Mouse (Mus musculus) heart, postnatal 14 days (tissue): ENCODE results near the gene Schip1. TPM values are rescaled to one million over a fixed set of nuclear protein-coding genes. Genes with fewer than 3 reads are reported as not detected.
A peak's percentile ranks its signal among the peaks of the same experiment; 100 is the strongest.

ENCODE experiments used
- DNase-seq, 2 experiments: peaks; one replicate each; pipeline ENCODE4 v3.0.0; 2021 to 2022
- intact Hi-C: fragments of 180-260 bp; cut with DNase I; formaldehyde crosslinking; loops from one replicate; pipeline ENCODE4 v1.15.1; 2025
- total RNA-seq, 2 experiments: library from RNA; stranded (reverse); gene quantifications; 2 replicates each; pipeline ENCODE4 v1.2.3; 2021

Gene Schip1
- total RNA-seq, 2 experiments from 2014 or later, result 199 to 209 TPM

DNA sequence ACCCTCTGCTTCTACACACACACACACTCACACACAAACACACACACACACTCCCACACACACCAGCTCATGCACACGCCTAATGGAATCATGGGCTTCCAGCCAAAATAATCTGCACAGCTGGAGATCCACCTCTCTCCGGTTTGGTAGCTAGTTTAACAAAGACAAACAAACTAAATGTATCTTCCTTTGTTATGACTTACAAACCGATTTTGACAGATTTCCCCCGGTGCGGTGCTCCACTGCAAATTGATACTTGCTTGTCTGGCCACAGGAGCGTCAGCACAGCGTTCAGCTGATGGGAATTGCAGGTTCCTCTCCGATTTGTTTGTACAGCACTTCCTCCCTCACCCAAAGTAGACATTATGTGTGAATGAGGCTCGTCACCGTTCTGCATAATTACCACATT is 310.5 kb downstream of the Schip1 start:
- intact Hi-C loops, result loop anchor here (10.0 kb wide), 1 partner anchor 170 kb away; no protein-coding TSS in a partner anchor
- peak in 1 of 2 experiments; percentile 6 for DNase-seq

DNA sequence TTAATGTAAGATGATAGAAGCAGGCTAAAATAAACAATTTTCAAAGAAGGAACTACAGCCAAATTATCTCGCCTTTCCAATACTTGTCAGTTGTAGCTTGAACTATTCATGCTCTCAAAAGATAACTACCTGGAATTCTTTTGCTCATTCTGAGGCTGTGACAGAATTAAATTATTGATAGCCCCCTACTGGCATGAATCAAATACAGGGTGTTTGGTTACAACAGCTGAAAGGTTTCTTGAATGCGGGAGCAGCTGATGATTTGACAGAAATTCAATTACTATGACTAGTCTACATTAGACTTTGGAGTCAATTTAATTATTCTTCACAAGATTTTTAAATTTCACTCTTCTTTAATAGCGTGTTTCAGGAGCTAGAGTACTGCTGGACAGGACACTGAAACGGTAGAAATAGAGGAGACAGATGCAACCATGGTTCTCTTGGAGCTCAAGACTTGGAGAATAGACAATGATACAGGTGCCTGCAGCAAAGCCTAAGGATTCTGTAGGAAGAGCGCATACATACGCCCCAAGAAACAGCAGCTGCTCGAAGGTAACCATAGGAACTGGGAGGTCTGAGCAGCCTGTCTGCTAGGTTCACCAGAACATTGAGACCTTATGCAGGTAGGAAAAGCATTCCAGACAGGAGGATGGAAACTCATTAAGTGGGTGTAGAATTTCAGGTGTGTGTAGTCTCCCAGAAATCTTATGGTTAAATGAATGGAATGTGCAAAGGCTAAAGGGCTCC is 313.0 kb downstream of the Schip1 start:
- intact Hi-C loops, result loop anchor here (10.0 kb wide), 1 partner anchor 167 kb away; no protein-coding TSS in a partner anchor
- no peak for DNase-seq

DNA sequence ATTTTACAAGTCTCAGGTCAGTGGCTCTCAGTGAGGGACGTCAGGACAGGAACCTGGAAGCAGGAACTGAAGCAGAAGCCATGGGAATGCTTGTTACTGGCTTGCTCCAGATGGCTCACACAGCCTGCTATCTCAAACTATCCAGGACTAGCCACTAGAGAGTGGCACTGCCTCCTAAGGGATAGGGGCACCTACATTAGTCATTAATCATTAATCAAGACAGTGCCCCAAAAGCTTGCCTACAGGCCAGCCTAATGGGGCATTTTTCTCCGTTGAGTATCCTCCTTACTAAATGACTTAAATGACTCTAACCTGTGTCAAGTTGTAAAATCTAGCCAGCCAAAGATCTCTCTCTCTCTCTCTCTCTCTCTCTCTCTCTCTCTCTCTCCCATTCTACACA is 314.2 kb downstream of the Schip1 start:
- no peak for DNase-seq
- intact Hi-C loops, result loop anchor here (10.0 kb wide), 1 partner anchor 166 kb away; no protein-coding TSS in a partner anchor

DNA sequence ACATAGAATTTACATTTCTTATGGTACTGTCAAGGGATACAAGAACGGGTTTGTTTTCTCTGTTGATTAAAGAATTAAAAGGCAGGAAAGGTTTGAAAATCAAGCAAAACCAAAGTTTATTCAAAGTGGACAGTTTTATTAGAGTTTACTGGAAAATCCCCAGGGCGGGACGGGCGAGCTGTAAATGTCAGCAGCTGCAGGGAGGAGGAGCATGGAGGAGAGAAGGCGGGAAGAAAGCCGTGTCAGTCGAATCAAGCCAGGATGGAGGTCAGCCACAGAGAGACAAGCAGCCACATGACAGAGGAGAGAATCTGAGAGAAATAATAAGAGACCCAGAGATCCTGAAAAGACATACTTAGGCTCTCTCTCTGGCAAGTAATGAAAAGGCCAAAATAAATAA is 314.6 kb downstream of the Schip1 start:
- DNase-seq, result no peak
- intact Hi-C loops, result loop anchor here (10.0 kb wide), 1 partner anchor 166 kb away; no protein-coding TSS in a partner anchor

DNA sequence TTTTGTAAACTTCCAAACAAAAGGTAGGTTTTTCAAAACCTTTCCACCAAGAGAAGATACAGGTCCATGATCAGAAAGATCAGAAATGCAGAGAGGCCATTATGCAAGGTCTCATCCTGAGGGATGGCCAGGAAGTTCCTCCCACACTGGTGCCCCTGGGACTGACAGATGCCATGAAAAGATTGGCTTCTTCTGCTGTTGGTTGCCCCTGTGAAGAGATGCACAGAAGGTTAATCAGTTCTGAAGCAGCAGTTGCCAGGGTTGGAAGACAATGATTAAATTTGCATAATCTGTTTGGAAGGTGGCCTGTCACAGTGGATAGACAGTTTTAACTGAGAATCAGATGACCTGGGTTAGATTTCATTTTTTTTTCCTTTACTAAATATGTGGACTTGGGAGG is 319.1 kb downstream of the Schip1 start:
- no peak for DNase-seq
- intact Hi-C loops, result no loop called here

DNA sequence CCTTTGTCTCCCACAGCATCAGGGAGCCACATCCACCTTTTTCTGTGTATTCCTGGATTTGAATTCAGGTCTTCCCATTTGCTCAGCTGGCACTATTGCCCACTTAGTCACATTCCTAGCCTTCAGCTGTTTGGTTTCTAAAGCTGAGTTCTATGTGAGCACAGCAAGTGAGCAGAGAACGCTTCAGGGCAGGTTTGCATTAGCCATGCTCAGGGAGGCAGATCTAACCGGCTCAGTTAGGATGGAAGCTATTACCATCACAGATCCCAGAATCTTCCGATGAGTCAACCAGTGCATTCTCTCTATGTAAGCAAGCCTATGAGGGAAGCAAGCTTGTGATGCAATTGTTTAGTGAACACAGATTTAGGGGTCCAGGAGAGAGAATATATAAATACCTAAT is 320.9 kb downstream of the Schip1 start:
- intact Hi-C loops, result no loop called here
- no peak for DNase-seq

DNA sequence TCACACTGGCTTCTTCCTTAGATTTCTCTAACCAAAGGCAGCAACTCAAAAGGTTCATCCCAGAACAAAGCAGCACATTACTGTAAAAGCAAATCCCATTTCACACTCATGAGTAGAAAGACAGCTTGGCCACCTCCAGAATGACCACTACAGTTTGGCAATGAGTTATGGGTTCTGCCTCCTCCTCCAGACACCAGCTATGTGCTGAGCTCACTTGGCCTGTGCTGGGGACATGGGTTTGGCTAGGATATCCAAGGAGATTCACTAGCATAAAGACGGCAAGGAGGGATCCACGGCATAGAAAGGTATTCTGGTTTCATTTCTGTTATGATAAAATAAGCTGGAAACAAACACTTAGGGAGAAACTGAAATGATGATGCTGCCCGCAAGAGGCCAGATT is 323.4 kb downstream of the Schip1 start:
- intact Hi-C loops, result no loop called here
- DNase-seq, result no peak

DNA sequence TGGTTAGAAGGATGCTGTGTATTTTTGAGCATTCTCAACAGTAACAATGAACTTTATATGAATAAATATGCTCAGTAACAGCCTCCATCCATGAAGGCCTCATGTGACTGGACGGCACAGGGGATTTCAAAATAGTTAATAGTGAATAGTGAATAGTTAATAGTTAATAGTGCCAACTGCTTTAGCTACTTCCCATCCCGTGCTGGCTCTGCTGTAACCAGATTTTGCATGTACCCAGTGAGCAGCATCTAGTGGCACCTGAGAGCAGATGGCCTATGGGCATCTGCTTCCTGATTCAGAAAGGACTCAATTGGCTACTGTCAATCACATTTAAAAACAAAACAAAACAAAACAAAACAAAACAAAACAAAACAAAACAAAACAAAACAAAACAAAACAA is 329.0 kb downstream of the Schip1 start:
- intact Hi-C loops, result no loop called here
- no peak for DNase-seq

DNA sequence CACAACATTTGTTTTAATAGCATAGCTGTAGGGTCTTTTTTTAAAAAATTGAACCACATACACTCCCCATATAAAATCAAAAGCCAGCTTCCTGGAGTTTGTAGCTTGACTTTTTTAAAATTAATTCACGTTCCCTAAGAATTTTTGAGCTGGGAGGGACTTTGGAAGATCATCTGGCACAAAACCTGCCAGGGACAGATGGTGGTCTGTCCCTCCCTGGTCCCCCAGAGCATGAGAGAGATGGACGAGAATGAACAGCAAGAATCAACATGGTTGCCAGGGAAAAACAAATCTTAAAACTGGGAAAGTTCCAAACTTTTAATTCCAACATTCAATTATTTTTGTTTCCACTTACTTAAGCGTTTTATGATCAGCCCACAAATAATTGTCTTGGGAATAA is 334.1 kb downstream of the Schip1 start:
- intact Hi-C loops, result no loop called here
- no peak for DNase-seq

DNA sequence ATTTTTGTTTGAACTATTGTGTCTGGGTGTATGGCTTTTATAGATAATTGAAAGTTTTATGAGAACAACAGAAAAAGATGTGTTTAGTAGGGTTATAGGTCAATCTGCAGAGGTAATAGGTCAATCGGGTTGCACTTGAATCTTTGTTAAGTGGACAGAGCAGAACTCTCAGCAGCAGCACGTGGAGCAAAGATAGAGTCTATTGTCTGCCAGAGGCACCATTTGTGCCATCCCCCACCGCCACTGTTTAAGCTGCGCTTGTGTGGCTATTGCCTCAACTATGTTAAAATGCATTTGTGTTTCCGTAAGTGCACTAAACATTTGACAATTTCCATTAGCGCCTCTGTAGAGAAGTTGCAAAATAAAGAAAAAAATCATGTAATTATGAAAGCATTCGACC is 335.5 kb downstream of the Schip1 start:
- intact Hi-C loops, result no loop called here
- no peak for DNase-seq

DNA sequence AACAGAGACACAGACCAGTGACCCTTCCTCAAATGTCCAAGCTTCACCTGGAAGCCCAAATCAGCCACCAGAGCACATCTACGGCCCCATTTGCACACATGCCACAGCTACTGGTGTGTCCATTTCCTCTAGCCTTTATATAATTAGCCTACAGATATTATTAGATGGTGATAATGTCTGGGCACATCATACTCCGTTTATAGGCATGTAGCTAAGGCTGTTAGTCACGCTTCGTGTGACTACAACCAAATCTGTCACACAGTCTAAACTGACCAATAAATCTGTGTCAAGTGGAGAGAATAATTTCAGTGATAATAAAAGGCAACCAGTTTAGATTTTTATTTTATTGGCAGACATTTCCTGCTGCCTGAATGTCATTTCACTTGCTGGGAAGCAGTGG is 338.7 kb downstream of the Schip1 start:
- intact Hi-C loops, result no loop called here
- DNase-seq, result no peak

DNA sequence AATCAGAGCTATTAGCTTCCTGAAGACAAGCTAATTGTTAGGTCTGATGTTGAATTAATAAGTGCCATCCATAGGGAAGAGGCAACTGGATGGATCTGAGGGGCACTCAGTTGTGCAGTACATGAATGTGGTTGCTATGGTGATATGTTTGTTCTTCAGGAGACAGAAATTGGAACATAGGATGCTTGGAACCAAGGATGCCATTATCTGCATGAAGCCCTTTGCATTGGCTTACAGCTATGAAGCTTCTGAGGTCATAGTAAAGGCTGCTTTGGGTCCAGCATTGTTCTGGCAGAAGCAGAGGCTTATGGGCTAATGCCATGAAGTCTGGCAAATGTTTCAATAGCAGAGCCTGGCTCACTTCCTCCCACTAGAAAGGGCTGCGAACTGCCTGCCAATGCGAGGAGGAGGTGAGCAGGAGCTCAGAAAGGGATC is 339.2 kb downstream of the Schip1 start:
- DNase-seq, result no peak
- intact Hi-C loops, result no loop called here

DNA sequence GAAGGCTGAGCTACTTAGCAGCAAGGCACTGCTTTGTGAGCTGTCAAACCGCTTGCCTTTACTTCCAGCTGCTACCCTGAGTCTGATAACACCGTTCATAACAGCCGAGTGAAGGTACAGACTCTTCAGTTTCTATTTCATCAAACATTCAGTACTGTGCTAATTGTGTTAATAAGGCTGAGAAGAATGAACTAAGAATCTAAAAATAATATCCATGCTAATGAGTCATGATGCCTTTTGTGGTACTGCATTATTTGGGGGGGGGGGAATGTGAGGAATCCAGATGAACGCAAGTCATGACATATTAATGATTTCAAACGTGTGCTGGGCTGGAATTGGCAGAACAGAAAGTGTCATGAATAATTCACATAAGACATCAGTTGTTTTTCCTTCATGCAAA is 341.1 kb downstream of the Schip1 start:
- intact Hi-C loops, result no loop called here
- DNase-seq, result no peak

DNA sequence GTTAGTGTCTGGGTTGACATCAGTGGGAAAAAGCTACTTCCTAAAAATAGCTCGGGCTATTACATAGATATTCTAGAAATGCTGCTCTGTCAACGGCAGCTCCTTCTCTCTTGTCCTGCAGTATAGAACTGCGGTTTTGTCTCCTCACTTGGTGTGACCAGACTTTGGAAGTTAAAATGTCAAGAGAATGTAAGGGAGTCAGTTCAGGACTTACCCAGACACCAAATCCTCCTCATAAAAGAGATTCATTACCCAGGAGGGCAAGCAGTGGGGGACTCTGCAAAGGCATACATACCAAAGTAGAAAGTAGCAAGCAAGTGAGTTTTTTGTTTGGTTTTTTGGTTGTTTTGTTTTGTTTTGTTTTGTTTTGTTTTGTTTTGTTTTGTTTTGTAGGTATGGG is 347.7 kb downstream of the Schip1 start:
- DNase-seq, result no peak
- intact Hi-C loops, result no loop called here

DNA sequence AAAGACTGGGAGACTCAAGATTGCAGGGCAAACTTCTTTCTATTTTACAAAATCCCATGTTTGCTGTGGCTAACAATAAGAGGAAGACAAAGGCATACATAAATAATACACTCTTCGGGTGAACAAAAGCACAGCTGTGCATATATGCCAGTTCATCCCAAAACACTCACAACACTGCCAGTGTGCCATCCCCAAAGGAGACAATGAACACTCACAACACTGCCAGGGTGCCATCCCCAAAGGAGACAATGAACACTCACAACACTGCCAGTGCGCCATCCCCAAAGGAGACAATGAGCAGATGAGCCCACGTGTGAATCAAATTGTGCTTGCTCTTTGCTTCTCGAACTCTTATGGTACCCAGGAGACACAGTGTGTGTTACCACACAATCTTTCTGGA is 355.2 kb downstream of the Schip1 start:
- intact Hi-C loops, result no loop called here
- no peak for DNase-seq

DNA sequence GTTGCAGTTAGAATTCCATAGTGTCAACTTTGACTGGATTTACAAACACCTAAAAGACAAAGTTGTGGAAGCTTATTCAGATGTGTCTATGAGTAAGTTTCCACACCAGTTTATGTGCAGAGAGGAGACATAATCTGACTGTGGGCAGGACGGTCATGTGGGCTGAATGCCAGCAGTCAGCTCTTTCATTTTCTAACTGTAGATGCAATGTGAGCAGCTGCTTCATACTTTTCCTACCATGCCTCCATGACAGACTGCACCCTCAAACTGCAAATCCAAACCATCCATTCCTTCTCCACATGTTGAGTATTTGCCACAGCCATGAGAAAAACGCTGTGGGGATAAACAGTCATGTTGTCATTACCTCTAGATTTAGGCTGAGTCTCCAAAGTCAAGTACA is 356.3 kb downstream of the Schip1 start:
- intact Hi-C loops, result no loop called here
- no peak for DNase-seq

DNA sequence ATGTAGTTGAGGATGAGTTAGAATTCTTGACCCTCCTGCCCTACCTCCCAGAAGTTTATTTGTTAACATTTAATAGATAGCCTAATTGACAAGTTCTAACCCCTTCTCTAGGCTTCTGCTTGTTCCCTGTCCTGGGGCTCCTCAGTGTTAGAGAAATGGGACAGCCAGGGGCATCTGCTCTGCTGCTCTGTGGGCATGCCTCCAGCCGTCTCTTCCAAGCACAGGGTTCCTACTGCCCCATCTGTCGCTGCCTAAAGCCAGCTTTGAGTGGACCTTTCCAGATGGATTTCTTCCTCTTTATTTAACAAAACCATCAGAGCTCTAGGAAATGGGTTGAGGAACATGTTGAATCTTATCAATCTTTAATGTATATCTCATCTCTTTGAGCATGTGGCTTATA is 357.2 kb downstream of the Schip1 start:
- intact Hi-C loops, result no loop called here
- no peak for DNase-seq

DNA sequence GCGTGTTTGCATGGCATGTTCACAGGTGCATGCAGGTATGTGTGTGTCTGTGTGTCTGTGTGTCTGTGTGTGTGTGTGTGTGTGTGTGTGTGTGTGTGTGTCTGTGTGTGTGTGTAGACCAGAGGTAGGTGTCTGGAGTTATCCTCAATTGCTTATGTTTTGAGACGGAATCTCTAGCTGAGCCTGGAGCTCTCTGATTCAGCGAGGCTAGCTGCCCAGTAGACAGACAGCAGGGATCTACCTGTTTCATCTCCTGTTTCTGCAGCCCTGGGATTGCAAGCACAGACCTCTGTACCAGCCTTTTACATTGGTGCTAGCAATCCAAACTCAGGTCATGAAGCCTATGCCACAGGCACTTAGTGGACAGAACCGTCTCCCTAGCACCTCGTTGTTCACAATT is 363.5 kb downstream of the Schip1 start:
- no peak for DNase-seq
- intact Hi-C loops, result no loop called here

DNA sequence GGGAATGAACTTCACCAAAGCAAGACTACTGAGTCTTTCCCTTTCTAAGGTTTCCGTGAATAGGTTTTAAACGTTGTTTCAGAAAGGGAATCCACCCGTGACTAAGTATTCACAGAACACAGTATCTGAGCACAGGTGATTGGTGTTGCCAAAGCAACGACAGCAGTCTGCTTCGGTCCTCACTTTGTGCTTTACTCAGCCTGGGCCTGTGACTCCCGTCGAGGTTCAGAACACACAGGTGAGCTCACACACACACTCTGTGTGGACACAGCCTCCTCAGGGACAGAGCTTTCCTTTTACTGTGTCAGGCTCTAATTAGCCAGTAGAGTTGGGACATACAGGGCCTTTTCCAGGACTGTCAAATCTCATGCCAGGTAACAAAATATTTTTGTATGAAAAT is 369.8 kb downstream of the Schip1 start:
- intact Hi-C loops, result no loop called here

DNA sequence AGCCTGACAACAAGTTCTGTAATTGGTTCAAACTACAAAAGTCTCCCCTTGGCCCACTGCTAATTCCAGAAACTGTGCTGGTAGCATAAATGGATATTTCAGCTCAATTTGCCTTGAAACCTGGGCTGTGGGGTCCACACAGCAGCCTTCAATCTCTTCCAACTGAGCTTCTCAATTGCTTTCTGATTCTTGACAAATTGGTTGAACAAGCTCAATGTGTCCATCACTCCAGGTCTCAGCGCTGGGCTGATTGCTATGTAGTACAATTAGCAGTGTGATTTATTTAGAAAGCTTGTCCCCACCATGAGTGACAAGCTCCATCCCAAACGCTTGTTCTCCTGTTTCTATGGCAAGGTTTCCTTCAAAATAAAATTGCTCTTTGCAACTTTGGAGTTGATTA is 370.3 kb downstream of the Schip1 start:
- intact Hi-C loops, result no loop called here
- DNase-seq, result no peak

More for the DNA sequence above, 369.8 kb downstream of the Schip1 start:
- DNase-seq, result no peak

DNA sequence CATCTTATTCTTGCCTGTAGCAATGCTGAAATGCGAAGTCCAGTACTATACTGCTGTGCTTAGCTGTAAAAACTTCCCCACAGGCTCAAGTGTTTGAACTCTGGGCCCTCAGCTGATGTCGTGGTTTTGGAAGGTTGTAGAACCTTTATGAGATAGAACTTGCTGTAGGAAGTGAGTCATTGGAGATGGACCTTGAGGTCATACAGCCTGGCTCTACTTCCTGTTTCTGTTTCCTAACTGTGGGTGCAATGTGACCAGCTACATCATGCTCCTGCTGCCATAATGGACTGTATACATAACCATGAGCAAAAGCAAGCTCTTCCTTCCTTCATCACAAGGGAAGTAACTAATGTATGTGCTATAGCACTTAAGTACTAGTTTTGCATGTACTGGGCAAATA is 383.9 kb downstream of the Schip1 start:
- intact Hi-C loops, result no loop called here
- no peak for DNase-seq

DNA sequence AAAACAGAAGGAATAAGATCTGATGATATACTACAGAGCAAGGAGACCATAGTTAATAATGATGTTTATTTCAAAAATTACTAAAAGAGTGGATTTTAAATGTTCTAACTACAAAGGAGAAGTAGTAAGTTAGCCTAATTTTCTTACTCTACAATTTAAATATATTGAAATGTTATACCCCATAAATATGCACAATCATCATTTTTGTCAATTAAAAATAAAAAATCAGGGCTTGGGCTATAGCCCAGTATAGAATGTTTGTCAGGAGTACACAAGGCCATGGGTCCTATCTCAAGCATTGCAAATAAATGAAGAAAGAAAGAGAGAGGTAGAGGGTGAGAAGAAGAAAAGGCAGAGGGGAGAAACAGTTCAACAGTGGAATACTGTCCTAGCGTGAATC is 387.0 kb downstream of the Schip1 start:
- DNase-seq, result no peak
- intact Hi-C loops, result no loop called here

DNA sequence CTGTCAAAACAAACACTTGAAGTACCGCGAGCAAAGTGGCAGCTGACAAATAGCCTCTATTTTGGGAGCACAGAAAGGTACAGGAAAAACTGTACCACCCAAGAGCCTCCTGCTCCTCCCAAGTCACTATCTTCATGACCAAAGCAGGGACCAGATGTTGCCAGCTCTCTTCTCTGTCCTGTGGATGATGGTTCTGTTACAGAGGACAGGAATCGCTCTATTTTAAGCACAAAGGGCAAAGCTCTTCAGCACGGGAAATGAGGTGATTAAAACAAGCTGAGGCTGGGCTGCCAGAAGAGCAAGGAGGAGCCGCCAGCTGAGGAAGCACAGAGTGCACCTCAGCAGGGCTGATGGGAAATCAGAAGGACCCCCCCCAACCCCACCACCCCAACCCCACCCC is 388.7 kb downstream of the Schip1 start:
- peak; percentile 11 to 19 for DNase-seq
- intact Hi-C loops, result no loop called here
